Mouse (Mus musculus) spleen, adult 2 months (tissue): ENCODE results near the gene Tlk1.
"Not testable (repeated sequence)": the region's sequence is repeated elsewhere in the genome, so short reads cannot be mapped to it uniquely, and the experiment has no call there.

Experiments
- CTCF ChIP-seq: fragments of 200-500 bp; IDR thresholded peaks from 2 replicates; pipeline ENCODE4 v1.5.1; 2011; ENCODE audit warnings: mild to moderate bottlenecking, inconsistent platforms; ENCODE audit not compliant: insufficient read depth, insufficient read length, insufficient replicate concordance; ENCODE audit errors: extremely low read depth
- POLR2A ChIP-seq: fragments of 200-500 bp; IDR thresholded peaks from 2 replicates; pipeline ENCODE4 v1.6.1; 2011; ENCODE audit warnings: low read depth, low read length, inconsistent platforms

- TF ChIP-seq POLR2A, CTCF: not testable (repeated sequence)
Measured at GRCm38 (mm10) chr2:70803696-70804095, 21.8 kb downstream of the Tlk1 start.
